Mouse (Mus musculus) C2C12 (cell line): ENCODE measurements around the gene Sfxn4.

ENCODE experiments used
- CEBPB ChIP-seq: IDR thresholded peaks from one replicate; pipeline ENCODE4 v1.6.1; 2011; ENCODE audit warnings: low read depth, mild to moderate bottlenecking, control low read depth, moderate library complexity
- CTCF ChIP-seq: IDR thresholded peaks from one replicate; pipeline ENCODE4 v1.5.1; 2011; ENCODE audit not compliant: control insufficient read depth, insufficient read depth, insufficient read length
- FOSL1 ChIP-seq: IDR thresholded peaks from one replicate; pipeline ENCODE4 v1.8.0; 2011; ENCODE audit warnings: mild to moderate bottlenecking, low read length; ENCODE audit not compliant: poor library complexity, insufficient read depth, severe bottlenecking
- MAX ChIP-seq: IDR thresholded peaks from one replicate; pipeline ENCODE4 v1.6.1; 2011; ENCODE audit warnings: mild to moderate bottlenecking, control low read depth
- MYOD1 ChIP-seq: IDR thresholded peaks from one replicate; pipeline ENCODE4 v1.6.1; 2011; ENCODE audit warnings: low read depth; ENCODE audit not compliant: control insufficient read depth, insufficient read length
- MYOG ChIP-seq: IDR thresholded peaks from one replicate; pipeline ENCODE4 v1.6.1; 2011; ENCODE audit not compliant: control insufficient read depth, insufficient read length; ENCODE audit errors: extremely low read depth
- USF1 ChIP-seq: IDR thresholded peaks from one replicate; pipeline ENCODE4 v1.6.1; 2011; ENCODE audit warnings: low read depth, mild to moderate bottlenecking, control low read depth, moderate library complexity

GRCm38 (mm10) chr19:60787465-60788150, 73.7 kb downstream of the Sfxn4 start:
- TF ChIP-seq CTCF: no peak
- TF ChIP-seq USF1: no peak
- no peak for TF ChIP-seq MYOD1
- TF ChIP-seq MYOG: no peak
- no peak for TF ChIP-seq MAX
- TF ChIP-seq FOSL1: no peak
- no peak for TF ChIP-seq CEBPB
